Mouse (Mus musculus) ES-Bruce4 (cell line): Measurements from ENCODE around the gene Exph5. TPM values are rescaled to one million over a fixed set of nuclear protein-coding genes. Genes with fewer than 3 reads are reported as not detected.

Experiments used
- H3K27ac ChIP-seq: 2 replicates; pipeline ENCODE4 v1.5.1; 2012; ENCODE audit warnings: low read length, inconsistent platforms; ENCODE audit not compliant: insufficient read depth
- H3K27me3 ChIP-seq: 2 replicates; pipeline ENCODE4 v1.6.1; 2012; ENCODE audit warnings: mild to moderate bottlenecking, low read length, inconsistent platforms; ENCODE audit not compliant: control insufficient read depth, poor library complexity, insufficient read depth, severe bottlenecking
- H3K36me3 ChIP-seq: 2 replicates; pipeline ENCODE4 v1.6.1; 2012; ENCODE audit warnings: inconsistent platforms, mild to moderate bottlenecking, low read length, moderate library complexity; ENCODE audit not compliant: control insufficient read depth, poor library complexity, insufficient read depth, severe bottlenecking
- H3K4me1 ChIP-seq: one replicate; pipeline ENCODE4 v1.8.1; 2011; ENCODE audit warnings: low read length; ENCODE audit not compliant: control insufficient read depth, insufficient read depth
- H3K4me3 ChIP-seq: 2 replicates; pipeline ENCODE4 v1.5.1; 2011; ENCODE audit warnings: low read depth, mild to moderate bottlenecking, low read length
- H3K9ac ChIP-seq: 2 replicates; pipeline ENCODE4 v1.6.1; 2012; ENCODE audit warnings: low read depth, mild to moderate bottlenecking, inconsistent platforms; ENCODE audit not compliant: poor library complexity, severe bottlenecking
- H3K9me3 ChIP-seq: replicated peaks from 2 replicates; pipeline ENCODE4 v1.6.1; 2012; ENCODE audit warnings: mild to moderate bottlenecking, low read length, inconsistent platforms; ENCODE audit not compliant: control insufficient read depth, poor library complexity, insufficient read depth, severe bottlenecking
- CTCF ChIP-seq: IDR thresholded peaks from one replicate; pipeline ENCODE4 v1.8.1; 2011; ENCODE audit warnings: low read depth, low read length
- EP300 ChIP-seq: IDR thresholded peaks from 2 replicates; pipeline ENCODE4 v1.6.1; 2011; ENCODE audit warnings: low read depth, low read length; ENCODE audit not compliant: insufficient read depth
- POLR2A ChIP-seq: IDR thresholded peaks from one replicate; pipeline ENCODE4 v1.8.1; 2011; ENCODE audit warnings: low read length; ENCODE audit not compliant: insufficient read depth
- polyA plus RNA-seq: library from polyadenylated mRNA; stranded (reverse); fragments of >200 nt; gene quantifications from 2 replicates; pipeline ENCODE4 v1.2.4, GENCODE M21; 2011; ENCODE audit warnings: low read depth; ENCODE audit not compliant: missing spikeins, insufficient read depth, insufficient read length

Gene Exph5
- polyA plus RNA-seq, 1 experiment, result 0.40 TPM

GRCm38 (mm10) chr9:53265589-53265988 lies 35.9 kb upstream of the Exph5 start:
- H3K27ac ChIP-seq, result no peak overlapping the region
- H3K36me3 ChIP-seq, result no peaks in the 10 kb centered on the region
- H3K9ac ChIP-seq, result no peak overlapping the region
- H3K4me3 ChIP-seq, result no peak overlapping the region
- no peaks in the 10 kb centered on the region for H3K9me3 ChIP-seq
- H3K27me3 ChIP-seq, result no peaks in the 10 kb centered on the region
- H3K4me1 ChIP-seq, result peaks cover 2% of the 10 kb centered on the region
- no peak for TF ChIP-seq EP300
- TF ChIP-seq CTCF, result no peak
- no peak for TF ChIP-seq POLR2A

GRCm38 (mm10) chr9:53268036-53268435 lies 33.4 kb upstream of the Exph5 start:
- Histone ChIP-seq H3K4me3 (no peak overlapping the region), H3K27ac (no peak overlapping the region), H3K27me3 (no peaks in the 10 kb centered on the region), H3K9me3 (no peaks in the 10 kb centered on the region), H3K36me3 (no peaks in the 10 kb centered on the region), H3K9ac (no peak overlapping the region), H3K4me1 (no peaks in the 10 kb centered on the region)
- TF ChIP-seq CTCF, result no peak
- no peak for TF ChIP-seq EP300
- no peak for TF ChIP-seq POLR2A

GRCm38 (mm10) chr9:53268731-53269465 lies 32.6 kb upstream of the Exph5 start:
- Histone ChIP-seq H3K4me3 (no peak overlapping the region), H3K27ac (no peak overlapping the region)

GRCm38 (mm10) chr9:53269466-53269755 lies 32.1 kb upstream of the Exph5 start:
- H3K9me3 ChIP-seq, result no peaks in the 10 kb centered on the region
- H3K27me3 ChIP-seq, result no peaks in the 10 kb centered on the region
- H3K4me1 ChIP-seq, result no peaks in the 10 kb centered on the region
- H3K36me3 ChIP-seq, result no peaks in the 10 kb centered on the region
- H3K4me3 ChIP-seq, result no peak overlapping the region
- TF ChIP-seq CTCF, result no peak
- no peak for TF ChIP-seq POLR2A
- TF ChIP-seq EP300, result no peak
- no peak overlapping the region for H3K27ac ChIP-seq
- H3K9ac ChIP-seq, result no peak overlapping the region

More at GRCm38 (mm10) chr9:53268731-53269465, 32.6 kb upstream of the Exph5 start:
- H3K27me3 ChIP-seq, result no peaks in the 10 kb centered on the region
- TF ChIP-seq CTCF, result no peak
- TF ChIP-seq POLR2A, result no peak
- TF ChIP-seq EP300, result no peak
- H3K9me3 ChIP-seq, result no peaks in the 10 kb centered on the region
- no peaks in the 10 kb centered on the region for H3K4me1 ChIP-seq
- H3K9ac ChIP-seq, result no peak overlapping the region
- H3K36me3 ChIP-seq, result no peaks in the 10 kb centered on the region

- TF ChIP-seq EP300, result no peak
- no peak for TF ChIP-seq POLR2A
- no peak for TF ChIP-seq CTCF
- H3K27ac ChIP-seq, result no peak overlapping the region
Observed at GRCm38 (mm10) chr9:53271281-53272022, 30.0 kb upstream of the Exph5 start.

GRCm38 (mm10) chr9:53272207-53272606 lies 29.3 kb upstream of the Exph5 start:
- Histone ChIP-seq H3K4me3 (no peak overlapping the region), H3K27me3 (no peaks in the 10 kb centered on the region), H3K36me3 (no peaks in the 10 kb centered on the region), H3K27ac (no peak overlapping the region), H3K9me3 (no peaks in the 10 kb centered on the region), H3K4me1 (no peaks in the 10 kb centered on the region), H3K9ac (no peak overlapping the region)
- TF ChIP-seq EP300, result no peak
- TF ChIP-seq CTCF, result no peak
- no peak for TF ChIP-seq POLR2A

More at GRCm38 (mm10) chr9:53271281-53272022, 30.0 kb upstream of the Exph5 start:
- Histone ChIP-seq H3K27me3 (no peaks in the 10 kb centered on the region), H3K36me3 (no peaks in the 10 kb centered on the region), H3K9ac (no peak overlapping the region), H3K9me3 (no peaks in the 10 kb centered on the region), H3K4me3 (no peak overlapping the region), H3K4me1 (no peaks in the 10 kb centered on the region)
